ENCODE assay signal across 13 mouse cellular contexts in the genomic region with DNA sequence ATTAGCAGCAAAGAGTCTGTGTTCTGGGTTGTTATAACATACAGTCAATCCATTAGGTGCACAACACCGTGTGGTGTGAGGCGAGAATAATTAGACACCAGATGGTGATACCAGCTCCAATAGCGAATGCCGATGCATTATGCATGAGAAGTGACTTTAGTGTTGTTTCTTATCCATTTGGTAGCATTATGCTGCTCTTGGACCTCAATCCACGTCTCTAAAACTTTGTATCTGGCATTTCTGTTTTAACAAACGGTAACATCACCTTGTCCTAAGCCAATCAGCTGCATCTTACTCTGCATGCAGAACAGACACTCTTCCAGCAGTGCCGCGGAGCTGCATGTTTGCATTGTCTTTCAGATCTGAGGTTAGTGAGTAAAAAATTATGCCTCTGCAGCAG.
DNase-seq lines count a peak whose midpoint lies in the region; ATAC-seq lines count a peak whose summit lies in the region.
"Had no signal": no experiment of that assay in that cellular context is flagged by ENCODE, and none has a peak within 500 bp of the region (broad histone marks: within the 10 kb centered on the region; RNA-seq: fewer than 3 reads in every experiment).

No protein-coding gene starts in this region.

- H3K4me2 ChIP-seq in forebrain, embryonic 16.5 days (ENCODE audit: low read length) = peak overlapping the region; percentile 39
- peak overlapping the region; percentile 29; the same call in 1 of the 2 replicates for H3K4me2 ChIP-seq in neural tube, embryonic 14.5 days (ENCODE audit: low read depth, low read length)
- H3K4me2 ChIP-seq: heart, embryonic 12.5 days; lung, embryonic 15.5 days had no signal

- intact Hi-C loops in left cerebral cortex, postnatal 25 days (cut with DNase I) = no loop called here
- intact Hi-C loops in left cerebral cortex, postnatal 10 days (cut with DNase I) = no loop called here

- 28% methylated on average over 8 of the region's 8 CpGs for WGBS in forebrain, embryonic 16.5 days
- WGBS in neural tube, embryonic 14.5 days = 27% methylated on average over 8 of the region's 8 CpGs

- ATAC-seq in forebrain, embryonic 16.5 days = peak; percentile 98
- peak; percentile 94 for ATAC-seq in neural tube, embryonic 14.5 days (ENCODE audit: low read depth)

- H3K27ac ChIP-seq in forebrain, embryonic 16.5 days (ENCODE audit: low read length) = no peak overlapping the region; the same call in 1 of the 2 replicates
- no peak overlapping the region for H3K27ac ChIP-seq in neural tube, embryonic 14.5 days (ENCODE audit: low read depth, low read length)
- H3K27ac ChIP-seq: lung, embryonic 15.5 days had no signal

- no peaks in the 10 kb centered on the region for H3K36me3 ChIP-seq in forebrain, embryonic 16.5 days (ENCODE audit: control insufficient read depth, insufficient read depth)
- H3K36me3 ChIP-seq in neural tube, embryonic 14.5 days (ENCODE audit: control insufficient read depth, insufficient read depth, low read length) = no peaks in the 10 kb centered on the region
- H3K36me3 ChIP-seq: heart, embryonic 12.5 days; lung, embryonic 15.5 days had no signal

- no peaks in the 10 kb centered on the region for H3K27me3 ChIP-seq in forebrain, embryonic 16.5 days (replicated peaks; ENCODE audit: control insufficient read depth, insufficient read depth, low read length)
- H3K27me3 ChIP-seq in neural tube, embryonic 14.5 days (ENCODE audit: control insufficient read depth, insufficient read depth, low read length) = no peaks in the 10 kb centered on the region
- H3K27me3 ChIP-seq: heart, embryonic 12.5 days; lung, embryonic 15.5 days had no signal

- no peaks in the 10 kb centered on the region for H3K4me1 ChIP-seq in forebrain, embryonic 16.5 days (replicated peaks; ENCODE audit: control insufficient read depth, insufficient read depth, low read length)
- H3K4me1 ChIP-seq in neural tube, embryonic 14.5 days (ENCODE audit: control insufficient read depth, insufficient read depth, low read length) = no peaks in the 10 kb centered on the region
- H3K4me1 ChIP-seq: heart, embryonic 12.5 days; lung, embryonic 15.5 days had no signal

- H3K9me3 ChIP-seq in forebrain, embryonic 16.5 days (ENCODE audit: control insufficient read depth, low read length) = no peaks in the 10 kb centered on the region
- no peaks in the 10 kb centered on the region for H3K9me3 ChIP-seq in neural tube, embryonic 14.5 days (ENCODE audit: control insufficient read depth, low read length)
- H3K9me3 ChIP-seq: heart, embryonic 12.5 days; lung, embryonic 15.5 days had no signal

- no peak overlapping the region for H3K9ac ChIP-seq in forebrain, embryonic 16.5 days (replicated peaks; ENCODE audit: low read depth, low read length)
- no peak overlapping the region for H3K9ac ChIP-seq in neural tube, embryonic 14.5 days (replicated peaks; ENCODE audit: low read depth, low read length)
- H3K9ac ChIP-seq: heart, embryonic 12.5 days; lung, embryonic 15.5 days had no signal

- no peak overlapping the region; the same call in 1 of the 2 replicates for H3K4me3 ChIP-seq in forebrain, embryonic 16.5 days (replicated peaks; ENCODE audit: low read length)
- peak overlapping the region; percentile 26 for H3K4me3 ChIP-seq in neural tube, embryonic 14.5 days (ENCODE audit: low read depth, low read length)
- H3K4me3 ChIP-seq: heart, embryonic 12.5 days; lung, embryonic 15.5 days had no signal

- peak; percentile 2 to 4 for DNase-seq in left cerebral cortex, postnatal 25 days (ENCODE audit: low spot score in 2 of 2)
- no peak for DNase-seq in left cerebral cortex, postnatal 10 days (ENCODE audit: extremely low spot score in 1 of 2, low spot score in 2 of 2)
- peak; percentile 62 for DNase-seq in layer of hippocampus, adult 9-10 months (ENCODE audit: low spot score)
- DNase-seq in thymus, postnatal 0 days (ENCODE audit: low spot score) = no peak
- DNase-seq in adrenal gland, postnatal 36 days = no peak
- no peak for DNase-seq in yolk sac, embryonic 10.5 days (ENCODE audit: low spot score)
- DNase-seq: cerebellum, adult 8-10 months; kidney, adult 11 months; thymus, postnatal 25 days had no signal

Comparison
In these comparisons a context has a peak if more than half of its experiments do, and no peak if none do; other contexts are left out.
1. DNase-seq: peak in left cerebral cortex, postnatal 25 days (2 of 2) and layer of hippocampus, adult 9-10 months (single experiment); none in left cerebral cortex, postnatal 10 days (0 of 2), thymus, postnatal 0 days (single experiment), adrenal gland, postnatal 36 days (0 of 2) and yolk sac, embryonic 10.5 days (single experiment).